Mouse (Mus musculus): ENCODE measurements around the gene Gcnt1. TPM values are rescaled to one million over a fixed set of nuclear protein-coding genes. Genes with fewer than 3 reads are reported as not detected.

The Gcnt1 gene
- polyA plus RNA-seq, 2 experiments, result 14.6 to 26.0 TPM

GRCm38 (mm10) chr19:17346716-17347474 is 25.7 kb downstream of the Gcnt1 start:
- ATAC-seq (ENCODE audit: insufficient read depth), result no peak
- Histone ChIP-seq H3K9ac (replicated peaks) (no peak overlapping the region), H3K4me3 (ENCODE audit: insufficient read depth in 1 of 2, low read depth in 2 of 2, low read length in 2 of 2) (no peak overlapping the region), H3K4me2 (ENCODE audit: low read depth) (no peak overlapping the region), H3K27ac (no peak overlapping the region), H3K9me3 (ENCODE audit: control insufficient read depth, low read length) (no peaks in the 10 kb centered on the region), H3K27me3 (ENCODE audit: control insufficient read depth, insufficient read depth, low read length) (no peaks in the 10 kb centered on the region), H3K36me3 (replicated peaks; ENCODE audit: control insufficient read depth, insufficient read depth, low read depth) (peaks cover 40% of the 10 kb centered on the region), H3K4me1 (replicated peaks; ENCODE audit: control insufficient read depth in 2 of 2, insufficient read depth in 2 of 2, low read length in 1 of 2) (peaks cover 55 to 58% of the 10 kb centered on the region in 2 experiments)
- 76% methylated on average over 3 of the region's 3 CpGs for WGBS (ENCODE audit: insufficient replicate concordance)
- DNase-seq (ENCODE audit: low read depth in 3 of 3, low spot score in 3 of 3), result no peak
- no peak for TF ChIP-seq CTCF (IDR thresholded peaks at IDR 0.05; ENCODE audit: low read depth)
- no peak for TF ChIP-seq EP300 (IDR thresholded peaks at IDR 0.05; ENCODE audit: low read depth)

GRCm38 (mm10) chr19:17344881-17345280 is 27.8 kb downstream of the Gcnt1 start:
- H3K27ac ChIP-seq, result no peak overlapping the region

GRCm38 (mm10) chr19:17339563-17339962 is 33.1 kb downstream of the Gcnt1 start:
- Histone ChIP-seq H3K36me3 (replicated peaks; ENCODE audit: control insufficient read depth, insufficient read depth, low read depth) (peaks cover 33% of the 10 kb centered on the region), H3K9ac (replicated peaks) (no peak overlapping the region), H3K9me3 (ENCODE audit: control insufficient read depth, low read length) (no peaks in the 10 kb centered on the region), H3K4me2 (ENCODE audit: low read depth) (no peak overlapping the region), H3K4me1 (replicated peaks; ENCODE audit: control insufficient read depth in 2 of 2, insufficient read depth in 2 of 2, low read length in 1 of 2) (peaks cover 52 to 68% of the 10 kb centered on the region in 2 experiments), H3K27ac (no peak overlapping the region; the same call in 1 of the 2 replicates), H3K4me3 (ENCODE audit: insufficient read depth in 1 of 2, low read depth in 2 of 2, low read length in 2 of 2) (no peak overlapping the region), H3K27me3 (ENCODE audit: control insufficient read depth, insufficient read depth, low read length) (no peaks in the 10 kb centered on the region)
- 83% methylated on average over 2 of the region's 2 CpGs for WGBS (ENCODE audit: insufficient replicate concordance)
- ATAC-seq (ENCODE audit: insufficient read depth) (no peak), DNase-seq (ENCODE audit: low read depth in 3 of 3, low spot score in 3 of 3) (no peak)
- TF ChIP-seq EP300 (IDR thresholded peaks at IDR 0.05; ENCODE audit: low read depth), result no peak
- no peak for TF ChIP-seq CTCF (IDR thresholded peaks at IDR 0.05; ENCODE audit: low read depth)

More at GRCm38 (mm10) chr19:17344881-17345280, 27.8 kb downstream of the Gcnt1 start:
- Histone ChIP-seq H3K36me3 (replicated peaks; ENCODE audit: control insufficient read depth, insufficient read depth, low read depth) (peaks cover 21% of the 10 kb centered on the region), H3K9ac (replicated peaks) (no peak overlapping the region), H3K4me1 (replicated peaks; ENCODE audit: control insufficient read depth in 2 of 2, insufficient read depth in 2 of 2, low read length in 1 of 2) (peaks cover 35 to 45% of the 10 kb centered on the region in 2 experiments), H3K9me3 (ENCODE audit: control insufficient read depth, low read length) (no peaks in the 10 kb centered on the region), H3K4me3 (ENCODE audit: insufficient read depth in 1 of 2, low read depth in 2 of 2, low read length in 2 of 2) (no peak overlapping the region), H3K4me2 (ENCODE audit: low read depth) (no peak overlapping the region), H3K27me3 (ENCODE audit: control insufficient read depth, insufficient read depth, low read length) (no peaks in the 10 kb centered on the region)
- ATAC-seq (ENCODE audit: insufficient read depth) (no peak), DNase-seq (ENCODE audit: low read depth in 3 of 3, low spot score in 3 of 3) (no peak)
- TF ChIP-seq EP300 (IDR thresholded peaks at IDR 0.05; ENCODE audit: low read depth) (no peak), CTCF (IDR thresholded peaks at IDR 0.05; ENCODE audit: low read depth) (no peak)
- WGBS (ENCODE audit: insufficient replicate concordance), result 40% methylated on average over 7 of the region's 7 CpGs

GRCm38 (mm10) chr19:17337057-17337679 is 35.5 kb downstream of the Gcnt1 start:
- Histone ChIP-seq H3K4me2 (ENCODE audit: low read depth) (peak overlapping the region; percentile 76), H3K4me1 (replicated peaks; ENCODE audit: control insufficient read depth in 2 of 2, insufficient read depth in 2 of 2, low read length in 1 of 2) (peaks cover 55 to 76% of the 10 kb centered on the region in 2 experiments), H3K27me3 (ENCODE audit: control insufficient read depth, insufficient read depth, low read length) (no peaks in the 10 kb centered on the region), H3K4me3 (ENCODE audit: insufficient read depth in 1 of 2, low read depth in 2 of 2, low read length in 2 of 2) (peak overlapping the region in 1 of 2 experiments; percentile 19; a peak in 1 of 4 replicates), H3K27ac (peak overlapping the region; percentile 99), H3K9ac (replicated peaks) (peak overlapping the region; percentile 47), H3K9me3 (ENCODE audit: control insufficient read depth, low read length) (no peaks in the 10 kb centered on the region), H3K36me3 (replicated peaks; ENCODE audit: control insufficient read depth, insufficient read depth, low read depth) (peaks cover 44% of the 10 kb centered on the region)
- TF ChIP-seq CTCF (IDR thresholded peaks at IDR 0.05; ENCODE audit: low read depth) (no peak), EP300 (IDR thresholded peaks at IDR 0.05; ENCODE audit: low read depth) (peak; percentile 92)
- ATAC-seq (ENCODE audit: insufficient read depth) (peak; percentile 45; the same call in 1 of the 2 replicates), DNase-seq (ENCODE audit: low read depth in 3 of 3, low spot score in 3 of 3) (no peak)
- 15% methylated on average over 7 of the region's 7 CpGs for WGBS (ENCODE audit: insufficient replicate concordance)

- Histone ChIP-seq H3K36me3 (replicated peaks; ENCODE audit: control insufficient read depth, insufficient read depth, low read depth) (peaks cover 47% of the 10 kb centered on the region), H3K4me1 (replicated peaks; ENCODE audit: control insufficient read depth in 2 of 2, insufficient read depth in 2 of 2, low read length in 1 of 2) (peaks cover 53 to 73% of the 10 kb centered on the region in 2 experiments), H3K27ac (peak overlapping the region; percentile 99), H3K27me3 (ENCODE audit: control insufficient read depth, insufficient read depth, low read length) (no peaks in the 10 kb centered on the region), H3K4me2 (ENCODE audit: low read depth) (peak overlapping the region; percentile 76), H3K4me3 (ENCODE audit: insufficient read depth in 1 of 2, low read depth in 2 of 2, low read length in 2 of 2) (peak overlapping the region in 1 of 2 experiments; percentile 19; a peak in 1 of 4 replicates), H3K9me3 (ENCODE audit: control insufficient read depth, low read length) (no peaks in the 10 kb centered on the region), H3K9ac (replicated peaks) (peak overlapping the region; percentile 67)
- TF ChIP-seq EP300 (IDR thresholded peaks at IDR 0.05; ENCODE audit: low read depth) (0 out of 2 replicates have a peak, but pooled peaks have one; percentile 5), CTCF (IDR thresholded peaks at IDR 0.05; ENCODE audit: low read depth) (no peak)
- ATAC-seq (ENCODE audit: insufficient read depth), result no peak
- DNase-seq (ENCODE audit: low read depth in 3 of 3, low spot score in 3 of 3), result no peak
- 72% methylated on average over 7 of the region's 7 CpGs for WGBS (ENCODE audit: insufficient replicate concordance)
Observed at GRCm38 (mm10) chr19:17336646-17337045, 36.0 kb downstream of the Gcnt1 start.
